Mouse (Mus musculus) adrenal gland, postnatal 10 days (tissue): Measurements from ENCODE around the gene Snx27. TPM values are rescaled to one million over a fixed set of nuclear protein-coding genes. Genes with fewer than 3 reads are reported as not detected.
A peak's percentile ranks its signal among the peaks of the same experiment; 100 is the strongest.

Source experiments
- DNase-seq: peaks from one replicate; pipeline ENCODE4 v3.0.0; 2021; ENCODE audit warnings: mixed read lengths
- total RNA-seq, 2 experiments: library from RNA; stranded (reverse); gene quantifications; 2 replicates each; pipeline ENCODE4 v1.2.3; 2021

Snx27 gene
- total RNA-seq, 2 experiments from 2014 or later: 33.0 to 36.1 TPM

GRCm38 (mm10) chr3:94567242-94567641, 15.3 kb downstream of the Snx27 start:
- DNase-seq: no peak

DNA sequence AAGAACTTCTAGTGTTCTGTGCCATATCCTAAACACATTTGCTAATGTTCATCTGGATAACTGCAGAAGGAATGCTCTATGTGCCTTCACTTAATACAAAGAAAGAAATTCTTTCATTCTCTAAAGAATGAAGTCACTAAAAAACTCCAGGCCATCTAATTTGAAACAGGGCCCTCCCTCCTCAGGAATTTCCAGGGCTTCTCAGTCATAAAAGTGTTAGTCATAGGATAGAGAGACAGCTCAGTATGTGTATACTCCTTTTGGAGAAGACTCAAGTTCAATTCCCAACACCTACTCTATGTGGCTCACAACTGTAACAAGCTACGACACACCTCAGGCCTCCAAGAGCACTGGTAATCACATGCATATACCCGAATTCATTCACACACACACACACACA, 17.0 kb downstream of the Snx27 start:
- no peak for DNase-seq

DNA sequence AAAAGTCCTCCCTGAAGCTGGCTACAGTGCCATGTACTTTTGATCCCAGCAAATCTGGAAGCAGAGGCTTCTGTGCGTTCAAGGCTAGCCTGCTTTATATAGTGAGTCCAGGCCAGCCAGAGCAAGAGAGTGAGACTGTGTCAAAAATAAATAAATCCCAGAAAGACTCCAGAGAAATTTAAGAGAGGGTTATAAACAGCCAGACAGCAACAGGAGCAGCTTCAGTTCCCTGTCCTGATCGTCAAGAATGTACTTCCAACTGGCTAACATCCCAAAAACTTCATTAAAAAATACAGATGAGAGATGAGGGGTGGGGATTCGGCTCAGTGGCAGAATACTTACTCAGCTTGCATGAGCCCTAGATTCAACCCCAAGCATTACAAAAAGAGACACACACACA, 17.4 kb downstream of the Snx27 start:
- no peak for DNase-seq

DNA sequence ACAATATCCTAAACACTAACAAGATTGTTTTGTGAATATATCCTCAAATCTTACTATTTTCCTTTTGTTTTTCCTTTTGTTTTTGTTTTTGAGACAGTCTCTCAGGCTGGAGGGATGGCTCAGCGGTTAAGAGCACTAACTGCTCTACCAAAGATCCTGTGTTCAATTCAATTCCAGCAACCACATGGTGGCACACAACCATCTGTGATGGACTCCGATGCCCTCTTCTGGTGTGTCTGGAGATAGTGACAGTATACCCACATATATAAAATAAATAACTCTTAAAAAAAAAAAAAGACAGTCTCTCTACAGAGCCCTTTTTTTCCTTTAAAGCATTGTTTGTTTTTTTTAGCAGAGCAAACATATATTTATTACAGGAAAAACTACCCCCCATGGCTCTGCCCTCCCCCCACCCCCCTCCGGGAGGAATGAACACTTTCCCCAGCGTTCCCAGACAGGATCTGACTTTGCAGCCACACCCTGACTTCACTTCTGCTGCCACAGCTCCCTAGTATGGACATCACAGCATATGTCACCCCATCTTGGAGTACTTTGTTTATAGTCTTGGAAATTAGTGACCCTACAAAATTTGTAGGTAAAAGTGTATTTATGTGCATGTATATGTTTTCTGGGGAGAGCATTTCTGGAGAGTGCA, 18.0 kb downstream of the Snx27 start:
- DNase-seq: no peak

DNA sequence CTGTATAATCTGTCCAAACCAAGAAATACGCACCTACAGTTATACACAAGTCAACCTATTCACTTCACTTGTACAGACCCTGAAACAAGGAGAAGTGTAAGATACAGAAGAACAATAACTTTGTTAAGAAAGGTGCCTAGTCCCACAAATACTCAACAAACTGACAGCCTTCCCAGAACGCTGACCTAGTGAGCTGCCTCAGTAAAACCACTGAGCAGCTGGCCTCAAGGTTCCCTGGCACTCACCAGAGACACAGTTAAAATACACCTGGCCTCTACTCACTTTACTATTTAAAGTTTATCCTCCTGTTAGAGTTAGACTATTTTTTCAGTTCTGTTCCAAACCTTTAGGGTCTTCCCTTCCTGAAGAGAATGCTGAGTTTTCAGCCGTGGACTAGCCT, 19.4 kb downstream of the Snx27 start:
- no peak for DNase-seq

DNA sequence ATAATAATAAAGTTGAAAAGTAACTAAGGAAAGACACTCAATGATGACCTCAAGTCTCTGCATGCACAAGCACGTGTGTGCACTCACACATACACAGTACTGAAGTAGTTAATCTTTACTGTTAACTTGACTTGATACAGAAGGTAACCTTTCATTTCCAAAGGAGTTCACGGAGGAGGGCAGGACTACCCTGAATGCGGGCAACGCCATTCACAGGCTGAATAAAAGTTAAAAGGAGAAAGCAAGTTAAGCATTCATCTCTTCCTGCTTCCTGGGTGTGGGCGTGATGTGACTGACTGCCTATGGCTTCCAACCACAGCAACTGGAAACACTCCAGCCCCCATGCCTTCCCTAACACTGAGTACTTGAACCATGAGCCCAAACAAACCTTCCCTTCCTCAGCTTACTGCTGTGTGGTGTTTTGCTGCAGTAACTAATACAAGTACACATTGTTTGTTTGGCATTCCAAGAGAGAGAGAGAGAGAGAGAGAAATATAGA, 22.5 kb downstream of the Snx27 start:
- DNase-seq: no peak

GRCm38 (mm10) chr3:94549041-94549440, 33.5 kb downstream of the Snx27 start:
- no peak for DNase-seq

DNA sequence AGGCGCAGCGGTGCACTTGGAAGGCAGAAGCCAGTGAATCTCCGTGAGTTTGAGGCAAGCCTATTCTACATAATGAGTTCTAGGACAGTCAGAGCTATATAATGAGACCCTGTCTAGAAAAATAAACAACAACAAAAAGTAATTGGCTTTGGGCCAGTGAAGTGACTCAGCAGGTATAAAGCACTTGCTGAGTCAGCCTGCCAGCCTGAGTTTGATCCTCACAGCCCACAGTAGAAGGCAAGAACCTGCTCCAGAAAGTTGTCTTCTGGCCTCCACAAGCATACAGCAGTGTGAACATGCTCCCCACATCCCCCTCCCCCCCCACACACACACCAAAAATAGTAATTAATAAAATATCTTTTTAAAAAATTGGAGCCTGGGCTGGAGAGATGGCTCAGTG, 45.3 kb downstream of the Snx27 start:
- DNase-seq: no peak

DNA sequence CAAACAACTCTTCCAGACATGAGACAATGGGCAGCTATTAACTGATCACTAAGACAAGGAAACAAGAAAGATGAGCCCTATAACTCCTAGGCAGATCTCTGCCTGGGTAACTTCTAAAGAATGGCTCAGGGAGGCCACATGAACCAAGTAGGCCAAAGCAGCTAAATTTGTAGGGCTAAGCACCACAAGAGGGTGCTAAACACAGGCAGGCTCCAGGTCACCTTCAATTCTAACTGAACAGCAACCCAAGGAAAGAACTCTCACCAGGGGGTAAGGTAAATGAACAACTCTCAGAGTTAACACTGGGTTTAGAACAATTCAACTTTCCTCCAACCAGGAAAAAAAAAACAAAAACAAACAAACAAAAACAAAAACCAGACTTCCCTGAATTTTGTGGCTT, 48.5 kb downstream of the Snx27 start:
- DNase-seq: peak; percentile 60

DNA sequence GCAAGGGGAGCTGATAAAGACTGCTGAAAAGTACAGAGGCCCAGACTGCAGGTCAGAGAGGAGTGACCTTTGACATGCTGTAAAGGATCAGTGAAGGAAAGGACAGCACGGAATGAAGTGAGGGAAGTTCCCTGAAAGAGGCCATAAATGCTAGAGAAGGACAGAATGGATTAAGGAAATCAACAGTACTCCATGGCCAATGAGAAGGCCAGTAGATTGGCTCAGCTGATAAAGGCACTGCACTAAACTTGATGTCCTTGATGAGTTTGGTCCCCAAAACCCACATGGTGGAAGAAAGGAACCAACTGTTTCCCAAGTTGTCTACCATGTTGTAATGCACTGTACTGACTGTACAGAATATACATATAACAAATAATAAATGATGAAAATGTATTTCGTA, 55.8 kb downstream of the Snx27 start:
- no peak for DNase-seq

- DNase-seq: no peak
Observed at GRCm38 (mm10) chr3:94506664-94507063, 75.9 kb downstream of the Snx27 start.

DNA sequence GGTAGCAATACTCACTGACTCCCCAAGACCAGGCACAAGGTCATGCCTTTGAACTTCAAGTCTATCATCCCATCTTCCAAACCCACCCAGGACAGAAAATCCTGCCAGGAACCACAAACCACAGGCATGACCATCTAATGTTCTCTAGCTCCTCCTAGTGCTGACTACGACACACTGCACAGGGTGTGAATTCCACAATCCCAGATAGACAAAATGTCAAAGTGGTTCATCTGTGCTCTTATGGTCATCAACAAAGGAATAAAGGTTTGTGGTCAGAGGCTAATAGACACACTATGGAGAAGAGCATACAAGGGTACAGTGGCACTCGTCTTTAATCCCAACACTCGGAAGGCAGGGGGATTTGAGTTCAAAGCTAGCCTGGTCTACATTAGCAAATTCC, 80.3 kb downstream of the Snx27 start:
- peak; percentile 41 for DNase-seq

- no peak for DNase-seq
Observed at GRCm38 (mm10) chr3:94497162-94497561, 85.4 kb downstream of the Snx27 start.

DNA sequence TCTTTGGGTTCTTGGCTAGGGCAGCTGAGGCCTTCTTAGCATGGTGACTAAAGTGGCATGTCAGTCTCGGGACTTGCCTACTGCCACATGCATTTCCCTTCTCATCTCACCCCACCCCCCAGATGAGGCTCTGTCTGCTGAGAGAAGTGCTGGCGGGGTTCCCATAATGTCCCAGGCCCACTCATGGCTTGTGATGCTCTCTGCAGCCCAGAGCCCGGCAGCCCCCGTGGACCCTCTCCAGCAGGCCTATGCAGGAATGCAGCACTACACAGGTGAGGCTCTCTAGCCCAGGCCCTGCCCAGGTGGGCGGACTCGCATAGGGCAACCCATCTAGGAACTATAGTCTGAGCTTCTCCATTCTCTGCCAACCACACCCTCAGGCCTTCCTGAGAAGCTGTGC, 94.9 kb downstream of the Snx27 start:
- no peak for DNase-seq

DNA sequence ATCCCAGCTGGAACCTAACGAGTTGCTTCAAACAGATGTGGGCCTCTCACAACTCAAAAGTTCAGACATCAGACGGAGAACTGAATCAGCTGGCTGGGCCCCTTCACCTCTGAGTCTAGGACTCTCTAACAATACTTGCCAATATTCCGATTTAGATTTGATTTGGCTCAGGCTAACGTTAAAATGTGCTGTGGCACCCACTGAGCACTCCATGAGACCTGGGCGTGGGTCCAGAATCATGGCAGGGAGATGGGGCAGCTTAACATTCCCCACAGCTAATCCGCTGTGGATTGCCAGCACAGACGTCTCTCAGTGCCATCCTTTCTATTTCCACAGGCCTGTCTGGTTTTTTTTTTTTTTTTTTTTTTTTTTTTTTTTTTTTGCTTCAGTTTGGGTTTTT, 96.6 kb downstream of the Snx27 start:
- DNase-seq: no peak

- DNase-seq: peak; percentile 63
Observed at GRCm38 (mm10) chr3:94483790-94484439, 98.6 kb downstream of the Snx27 start.

DNA sequence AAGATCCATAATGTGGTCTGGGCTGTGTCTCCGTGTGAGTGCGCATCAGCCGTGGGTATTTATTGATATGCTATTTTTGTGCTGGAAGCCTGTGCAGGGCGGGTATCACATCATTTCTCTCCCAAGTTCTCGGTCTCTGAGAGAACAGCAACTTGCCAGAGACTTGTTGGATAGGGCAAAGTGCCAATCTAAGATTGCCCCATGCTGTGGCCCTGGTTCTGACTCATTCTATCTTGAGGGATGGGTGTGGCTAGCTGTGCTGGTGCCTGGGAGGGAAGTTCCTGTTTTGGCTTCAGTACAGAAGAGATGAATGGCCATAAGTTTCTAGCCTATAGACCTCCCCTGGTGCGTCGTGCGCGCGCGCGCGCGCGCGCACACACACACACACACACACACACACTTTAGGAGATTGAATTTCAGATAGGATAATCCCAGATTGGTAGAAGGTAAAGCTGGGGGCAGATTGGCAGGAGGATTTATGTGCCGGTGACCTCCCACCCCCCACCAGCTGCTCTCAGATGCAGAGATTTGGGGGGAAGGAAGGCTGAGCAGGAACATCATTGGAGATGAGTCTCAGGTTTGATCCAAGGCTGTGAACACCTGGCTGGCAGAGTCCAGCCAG, 99.6 kb downstream of the Snx27 start:
- DNase-seq: peak; percentile 36

DNA sequence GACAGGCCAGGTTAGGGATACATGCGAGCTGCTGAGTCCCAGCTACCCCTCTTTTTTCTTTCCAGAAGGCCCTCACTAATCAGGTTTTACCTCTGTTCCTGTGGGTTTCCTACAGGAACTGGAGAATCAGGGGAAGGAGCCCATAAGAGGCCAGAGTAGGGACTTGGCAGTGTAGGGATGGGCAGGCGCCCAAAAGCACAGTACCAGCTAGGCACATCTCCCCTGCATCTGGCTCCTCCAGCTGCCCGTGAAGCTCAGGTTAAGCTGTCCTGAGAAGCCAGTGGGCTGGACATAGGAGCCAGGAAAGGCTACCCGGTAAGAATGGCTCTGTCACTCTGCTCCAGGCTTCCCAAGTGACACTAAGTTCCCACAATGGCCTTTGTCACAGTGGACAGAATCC, 101.1 kb downstream of the Snx27 start:
- DNase-seq: no peak

GRCm38 (mm10) chr3:94480291-94480884, 102.1 kb downstream of the Snx27 start, which contains the start of gene Riiad1:
TSS of gene Riiad1 (minus strand) at chr3:94480341.
- DNase-seq: no peak

DNA sequence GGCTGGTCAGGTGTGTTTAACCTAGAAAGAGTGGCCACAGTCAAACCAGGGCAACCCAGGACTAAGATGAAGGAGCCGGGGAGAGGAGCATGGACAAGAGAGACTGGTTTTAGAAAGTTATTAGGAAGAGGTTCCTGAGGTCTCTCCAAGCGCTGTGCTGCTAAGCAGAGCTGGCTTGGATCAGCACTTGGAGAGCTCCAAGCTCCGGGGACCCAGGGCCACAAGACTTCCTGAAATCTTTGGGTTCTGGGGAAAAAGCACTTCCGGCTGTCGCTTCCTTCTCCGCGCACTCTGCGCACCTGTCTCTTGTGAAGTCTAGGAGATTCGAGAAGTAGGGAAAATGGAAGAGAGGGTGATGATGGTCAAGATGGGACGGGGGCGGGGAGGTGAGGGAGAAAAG, 103.0 kb downstream of the Snx27 start:
- DNase-seq: peak; percentile 54

- no peak for DNase-seq
Observed at GRCm38 (mm10) chr3:94478591-94479169, 103.8 kb downstream of the Snx27 start.

GRCm38 (mm10) chr3:94477981-94478422, 104.5 kb downstream of the Snx27 start, which contains the start of gene Celf3:
TSS of gene Celf3 (plus strand) at chr3:94478295.
- peak; percentile 30 for DNase-seq

- DNase-seq: no peak
Observed at GRCm38 (mm10) chr3:94477444-94477843, 105.1 kb downstream of the Snx27 start.
